Mouse (Mus musculus) small intestine, adult 2 months (tissue): ENCODE results near the gene Cfap298.

ENCODE experiments used
- CTCF ChIP-seq: fragments of 200-500 bp; IDR thresholded peaks from 2 replicates; pipeline ENCODE4 v1.5.1; 2012; ENCODE audit warnings: low read depth, mild to moderate bottlenecking, control low read depth, inconsistent platforms, low read length, moderate library complexity, mixed read lengths; ENCODE audit not compliant: insufficient replicate concordance, insufficient read length; ENCODE audit errors: extremely low read depth
- POLR2A ChIP-seq: fragments of 200-500 bp; IDR thresholded peaks from 2 replicates; pipeline ENCODE4 v1.6.1; 2012; ENCODE audit warnings: low read depth, mild to moderate bottlenecking, control low read depth, inconsistent platforms, low read length, moderate library complexity

DNA sequence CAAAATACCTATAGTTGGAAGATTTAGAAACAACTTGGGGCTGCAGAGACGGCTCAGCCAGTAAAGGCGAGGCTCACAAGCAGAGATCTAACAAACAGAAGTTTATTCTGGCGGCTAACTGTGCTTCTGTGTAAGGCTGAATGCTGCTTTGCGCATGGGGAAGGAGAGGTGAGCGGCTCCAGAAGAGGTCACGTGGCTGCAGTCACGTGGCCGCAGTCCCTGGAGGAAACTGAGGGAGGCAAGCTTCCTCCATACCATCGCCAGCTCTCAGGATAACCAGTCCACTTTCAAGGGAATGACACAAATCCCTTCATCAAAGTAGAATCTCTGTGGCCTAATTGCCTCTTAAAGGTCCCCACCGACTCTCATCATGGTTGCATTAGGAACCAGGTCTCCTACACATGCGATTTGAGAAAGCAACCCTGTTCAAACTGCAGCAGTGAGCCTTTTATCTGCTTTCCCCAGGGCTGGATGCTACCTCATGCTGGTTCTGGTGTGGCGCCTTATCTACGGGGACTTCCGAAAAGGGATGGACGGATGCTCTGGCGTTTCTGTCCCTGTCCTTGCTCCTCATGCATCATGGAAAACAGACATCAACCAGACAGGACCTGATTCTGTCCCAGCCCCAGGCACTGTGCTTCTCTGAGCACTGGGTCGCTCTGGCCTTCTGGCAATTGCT lies 23.9 kb downstream of the Cfap298 start:
- TF ChIP-seq POLR2A, result no peak
- TF ChIP-seq CTCF, result no peak
